Comparison of ENCODE assay signal across 8 mouse cellular contexts in the genomic region with DNA sequence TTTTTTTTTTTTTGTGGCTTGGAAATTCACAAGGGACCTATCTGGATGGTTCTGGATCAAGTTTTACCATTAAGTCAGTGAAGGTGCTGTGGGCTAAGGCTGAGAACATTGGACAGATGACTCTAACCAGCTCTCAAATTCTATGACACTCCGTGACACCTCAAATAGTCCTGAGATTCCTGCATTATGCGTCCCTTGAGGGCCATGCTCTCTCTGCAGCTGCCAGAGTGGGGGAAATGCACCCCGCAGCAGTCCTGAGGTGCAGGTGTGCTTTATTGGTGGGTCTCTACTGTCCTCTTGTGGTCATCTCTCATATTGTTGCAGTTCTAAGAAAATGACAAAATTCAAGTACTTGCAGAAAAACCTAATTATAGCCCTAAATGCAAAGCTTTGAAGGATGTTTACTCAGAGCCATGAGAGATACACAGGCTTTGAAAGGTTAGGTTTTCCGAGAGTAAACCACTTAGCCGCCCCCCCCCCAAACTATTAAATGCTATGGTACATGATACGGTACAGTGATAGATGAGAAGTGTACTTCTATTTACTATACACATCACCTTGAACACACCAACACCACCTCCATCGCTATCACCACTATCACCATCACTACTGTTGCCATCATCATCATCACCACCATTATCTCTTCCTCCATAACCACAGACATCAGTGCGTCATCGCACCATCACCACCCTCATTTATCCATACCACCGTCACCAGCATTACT. TPM values are rescaled to one million over a fixed set of nuclear protein-coding genes. Genes with fewer than 3 reads are reported as not detected.
DNase-seq lines count a peak whose midpoint lies in the region; ATAC-seq and TF ChIP-seq lines count a peak whose summit lies in the region.
"Had no signal": no experiment of that assay in that cellular context is flagged by ENCODE, and none has a peak within 500 bp of the region (broad histone marks: within the 10 kb centered on the region; RNA-seq: fewer than 3 reads in every experiment).

No protein-coding gene starts in this region.

- no peak overlapping the region for H3K9ac ChIP-seq in lung, embryonic 14.5 days
- no peak overlapping the region for H3K9ac ChIP-seq in forebrain, embryonic 15.5 days (replicated peaks)
- no peak overlapping the region; the same call in 1 of the 2 replicates for H3K9ac ChIP-seq in midbrain, embryonic 14.5 days (replicated peaks; ENCODE audit: low read length)
- H3K9ac ChIP-seq: heart, embryonic 13.5 days had no signal

- H3K36me3 ChIP-seq in lung, embryonic 14.5 days (ENCODE audit: insufficient read depth), result no peaks in the 10 kb centered on the region
- no peaks in the 10 kb centered on the region for H3K36me3 ChIP-seq in forebrain, embryonic 15.5 days
- no peaks in the 10 kb centered on the region for H3K36me3 ChIP-seq in midbrain, embryonic 14.5 days (ENCODE audit: control insufficient read depth, insufficient read depth, low read length)
- H3K36me3 ChIP-seq: heart, embryonic 13.5 days had no signal

- WGBS in lung, embryonic 14.5 days, result 54% methylated on average over 10 of the region's 10 CpGs
- 59% methylated on average over 10 of the region's 10 CpGs for WGBS in forebrain, embryonic 15.5 days
- WGBS in midbrain, embryonic 14.5 days, result 59% methylated on average over 10 of the region's 10 CpGs

- peak; percentile 71 for TF ChIP-seq CTCF in lung, embryonic 14.5 days (IDR thresholded peaks at IDR 0.05; ENCODE audit: low read depth)

- H3K4me1 ChIP-seq in lung, embryonic 14.5 days (ENCODE audit: insufficient read depth), result no peaks in the 10 kb centered on the region
- no peaks in the 10 kb centered on the region for H3K4me1 ChIP-seq in forebrain, embryonic 15.5 days
- no peaks in the 10 kb centered on the region for H3K4me1 ChIP-seq in midbrain, embryonic 14.5 days (ENCODE audit: control insufficient read depth, insufficient read depth, low read length)
- H3K4me1 ChIP-seq: heart, embryonic 13.5 days had no signal

- no peak overlapping the region for H3K27ac ChIP-seq in lung, embryonic 14.5 days (ENCODE audit: low read depth)
- H3K27ac ChIP-seq in forebrain, embryonic 15.5 days (replicated peaks), result no peak overlapping the region
- no peak overlapping the region for H3K27ac ChIP-seq in midbrain, embryonic 14.5 days (replicated peaks; ENCODE audit: low read depth, low read length)
- H3K27ac ChIP-seq: heart, embryonic 13.5 days had no signal

- no peak overlapping the region for H3K4me3 ChIP-seq in lung, embryonic 14.5 days (ENCODE audit: low read depth, low read length)
- H3K4me3 ChIP-seq in forebrain, embryonic 15.5 days, result no peak overlapping the region
- no peak overlapping the region for H3K4me3 ChIP-seq in midbrain, embryonic 14.5 days (replicated peaks; ENCODE audit: low read depth, low read length)
- H3K4me3 ChIP-seq: heart, embryonic 13.5 days had no signal

- no peaks in the 10 kb centered on the region for H3K9me3 ChIP-seq in lung, embryonic 14.5 days (ENCODE audit: low read depth, low read length)
- H3K9me3 ChIP-seq in forebrain, embryonic 15.5 days, result no peaks in the 10 kb centered on the region
- H3K9me3 ChIP-seq in midbrain, embryonic 14.5 days (ENCODE audit: control insufficient read depth, low read length), result no peaks in the 10 kb centered on the region
- H3K9me3 ChIP-seq: heart, embryonic 13.5 days had no signal

- no peak overlapping the region for H3K4me2 ChIP-seq in lung, embryonic 14.5 days
- no peak overlapping the region for H3K4me2 ChIP-seq in forebrain, embryonic 15.5 days (replicated peaks)
- H3K4me2 ChIP-seq in midbrain, embryonic 14.5 days (ENCODE audit: low read length), result no peak overlapping the region
- H3K4me2 ChIP-seq: heart, embryonic 13.5 days had no signal

- peak; percentile 35; the same call in 1 of the 2 replicates for ATAC-seq in lung, embryonic 14.5 days (ENCODE audit: insufficient read depth)
- ATAC-seq in forebrain, embryonic 15.5 days (replicated peaks), result peak; percentile 82
- peak; percentile 68; the same call in 1 of the 2 replicates for ATAC-seq in midbrain, embryonic 14.5 days (ENCODE audit: low FRiP score, low TSS enrichment)

- H3K27me3 ChIP-seq in lung, embryonic 14.5 days (ENCODE audit: insufficient read depth, low read length), result no peaks in the 10 kb centered on the region
- no peaks in the 10 kb centered on the region for H3K27me3 ChIP-seq in forebrain, embryonic 15.5 days
- no peaks in the 10 kb centered on the region for H3K27me3 ChIP-seq in midbrain, embryonic 14.5 days (ENCODE audit: control insufficient read depth, insufficient read depth, low read length)
- H3K27me3 ChIP-seq: heart, embryonic 13.5 days had no signal

- DNase-seq in lung, embryonic 14.5 days, result peak; percentile 57
- no peak for DNase-seq in lung, postnatal 4 days
- DNase-seq in R1 (ENCODE audit: low read depth, low spot score), result peak; percentile 59
- DNase-seq in midbrain, embryonic 14.5 days, result peak; percentile 75
- DNase-seq in ovary, postnatal 36 days (ENCODE audit: low spot score), result no peak
- no peak for DNase-seq in lung, adult 18-20 months

RNA-seq across cellular contexts. Expression of a gene that starts 17.2 kb away (rescaled TPM):
- 90.9 and 91.9 TPM in 2 replicates for polyA plus RNA-seq in lung, embryonic 14.5 days (2014; fragmentation: Nextera tagmentation; extraction: Ambion mirVana)
- 45.5 and 49.6 TPM in 2 replicates for polyA plus RNA-seq in forebrain, embryonic 15.5 days (2015; fragmentation: Nextera tagmentation; extraction: Ambion mirVana)
- 47.7 and 50.3 TPM in 2 replicates for polyA plus RNA-seq in midbrain, embryonic 14.5 days (2014; fragmentation: Nextera tagmentation; extraction: Ambion mirVana)

RNA-seq across cellular contexts. Expression of a gene that starts 50.6 kb away (rescaled TPM):
- polyA plus RNA-seq in lung, embryonic 14.5 days (2014; fragmentation: Nextera tagmentation; extraction: Ambion mirVana), result not detected in 2 replicates
- polyA plus RNA-seq in forebrain, embryonic 15.5 days (2015; fragmentation: Nextera tagmentation; extraction: Ambion mirVana), result 0.04 and 0.13 TPM in 2 replicates
- 0.05 TPM in 2 replicates for polyA plus RNA-seq in midbrain, embryonic 14.5 days (2014; fragmentation: Nextera tagmentation; extraction: Ambion mirVana)
- polyA plus RNA-seq: heart, embryonic 13.5 days had no signal

Comparison
In these comparisons a context has a peak if more than half of its experiments do, and no peak if none do; other contexts are left out.
1. DNase-seq: peak in lung, embryonic 14.5 days (single experiment), R1 (single experiment) and midbrain, embryonic 14.5 days (single experiment); none in lung, postnatal 4 days (0 of 2), ovary, postnatal 36 days (single experiment) and lung, adult 18-20 months (0 of 2).
2. Peak in every context shown above with its lines, with median percentiles within 50 percentile points of each other: ATAC-seq.